Mouse (Mus musculus) T-helper 2 cell (primary cell): ENCODE data around the gene Cyp2j6.
"Not testable (repeated sequence)": the region's sequence is repeated elsewhere in the genome, so short reads cannot be mapped to it uniquely, and the experiment has no call there.

Source experiments
- in situ Hi-C: fragments of 300-600 bp; cut with MboI, MseI; formaldehyde crosslinking; loops from one replicate; pipeline ENCODE4 v1.15.1; 2025; ENCODE audit warnings: high pct_unique_total_duplicates

Gene Cyp2j6

GRCm38 (mm10) chr4:96553133-96553819, at the start of gene Cyp2j6:
Gene Cyp2j6 (minus strand): TSS chr4:96553661.
- in situ Hi-C loops, result no loop called here

- in situ Hi-C loops, result no loop called here
Observed at GRCm38 (mm10) chr4:96591791-96592150, 38.3 kb upstream of the Cyp2j6 start.

- in situ Hi-C loops, result no loop called here
Observed at GRCm38 (mm10) chr4:96590911-96591790, 37.7 kb upstream of the Cyp2j6 start, which contains the start of gene Cyp2j9. Gene Cyp2j9 (minus strand): TSS chr4:96591578.

- in situ Hi-C loops, result no loop called here
Observed at GRCm38 (mm10) chr4:96581425-96582088, 28.1 kb upstream of the Cyp2j6 start.

GRCm38 (mm10) chr4:96580351-96580750, 26.9 kb upstream of the Cyp2j6 start:
- in situ Hi-C loops, result not testable (repeated sequence)

- in situ Hi-C loops, result no loop called here
Observed at GRCm38 (mm10) chr4:96569442-96569841, 16.0 kb upstream of the Cyp2j6 start.

GRCm38 (mm10) chr4:96567988-96568387, 14.5 kb upstream of the Cyp2j6 start:
- in situ Hi-C loops, result no loop called here

- in situ Hi-C loops, result no loop called here
Observed at GRCm38 (mm10) chr4:96565808-96566207, 12.3 kb upstream of the Cyp2j6 start.

GRCm38 (mm10) chr4:96560464-96560863, 7.0 kb upstream of the Cyp2j6 start:
- in situ Hi-C loops, result no loop called here

- in situ Hi-C loops, result no loop called here
Observed at GRCm38 (mm10) chr4:96559781-96560180, 6.3 kb upstream of the Cyp2j6 start.

GRCm38 (mm10) chr4:96551619-96552018, 1.8 kb downstream of the Cyp2j6 start:
- in situ Hi-C loops, result no loop called here

GRCm38 (mm10) chr4:96545976-96546375, 7.5 kb downstream of the Cyp2j6 start:
- in situ Hi-C loops, result no loop called here

- in situ Hi-C loops, result no loop called here
Observed at GRCm38 (mm10) chr4:96525772-96526171, 27.7 kb downstream of the Cyp2j6 start.

GRCm38 (mm10) chr4:96522256-96522655, 31.2 kb downstream of the Cyp2j6 start:
- in situ Hi-C loops, result no loop called here

- in situ Hi-C loops, result no loop called here
Observed at GRCm38 (mm10) chr4:96510083-96510482, 43.4 kb downstream of the Cyp2j6 start.

- in situ Hi-C loops, result no loop called here
Observed at GRCm38 (mm10) chr4:96507286-96507685, 46.2 kb downstream of the Cyp2j6 start, which contains the start of gene Cyp2j8. Gene Cyp2j8 (minus strand): TSS chr4:96507386.
